Mouse (Mus musculus): ENCODE measurements around the gene Cd96. TPM values are rescaled to one million over a fixed set of nuclear protein-coding genes. Genes with fewer than 3 reads are reported as not detected.

Cd96 gene
- total RNA-seq, 2 experiments from 2014 or later = not detected

GRCm38 (mm10) chr16:45990901-45991676 is 129.0 kb downstream of the Cd96 start:
- no peak for DNase-seq (ENCODE audit: low spot score in 2 of 2)

GRCm38 (mm10) chr16:45986236-45986635 is 133.8 kb downstream of the Cd96 start:
- DNase-seq (ENCODE audit: low spot score in 2 of 2) = no peak

Other genes with a start within 250 kb of the Cd96 start
- gene Phldb2, start 166.7 kb downstream of the Cd96 start, total RNA-seq (2021) = 10 to 100 TPM; 64.4 to 70.8 TPM
- under 1 TPM; 0.86 to 0.88 TPM for gene Plcxd2, start 110.0 kb downstream of the Cd96 start, total RNA-seq (2021)
- 10 to 100 TPM; 20.0 to 29.4 TPM for gene Gm4737, start 34.8 kb upstream of the Cd96 start, total RNA-seq (2021)

Measured in gastrocnemius, postnatal 4 days (tissue).